Mouse (Mus musculus) activated CD4-positive, CD25-positive, alpha-beta regulatory T cell, adult 4 months (primary cell): ENCODE results near the gene Cd59b. TPM values are rescaled to one million over a fixed set of nuclear protein-coding genes. Genes with fewer than 3 reads are reported as not detected.
"Not testable (repeated sequence)": the region's sequence is repeated elsewhere in the genome, so short reads cannot be mapped to it uniquely, and the experiment has no call there.

ENCODE experiments used
- ATAC-seq: one replicate; pipeline ENCODE4 v1.8.0; 2017
- polyA plus RNA-seq, 2 experiments: library from polyadenylated mRNA; unstranded; fragments of 100-300 nt; shearing (Covaris generic); gene quantifications; one replicate each; pipeline ENCODE4 v1.2.1; 2017

The Cd59b gene
- polyA plus RNA-seq: not detected

DNA sequence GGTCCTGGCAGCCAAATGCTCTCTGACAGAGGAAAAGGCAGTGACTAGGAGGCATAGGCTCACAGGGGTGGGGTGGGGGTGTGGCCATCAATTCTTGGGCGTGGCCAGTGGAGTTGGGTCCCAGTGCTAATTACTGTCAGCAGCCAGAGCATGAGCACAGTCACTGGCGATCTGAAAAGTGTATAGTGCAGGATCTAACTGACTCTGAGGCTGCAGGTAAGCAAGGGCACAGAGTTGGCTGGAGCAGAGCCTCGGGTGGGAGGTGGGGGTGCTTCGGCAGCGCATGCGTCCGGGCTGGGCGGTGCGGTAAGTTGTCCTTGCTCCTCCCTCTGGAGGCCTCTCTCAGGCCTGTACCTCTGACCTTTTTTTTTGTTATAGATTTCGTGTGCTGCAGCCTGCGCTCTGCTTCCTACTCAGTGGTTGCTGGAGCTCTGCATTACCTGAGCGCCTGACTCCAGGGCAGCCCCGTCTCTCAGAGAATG lies at the start of gene Cd59b:
Gene Cd59b, plus strand, starts transcription at position 146 of the 482 bp plus-strand sequence.
- ATAC-seq: peak; percentile 78

DNA sequence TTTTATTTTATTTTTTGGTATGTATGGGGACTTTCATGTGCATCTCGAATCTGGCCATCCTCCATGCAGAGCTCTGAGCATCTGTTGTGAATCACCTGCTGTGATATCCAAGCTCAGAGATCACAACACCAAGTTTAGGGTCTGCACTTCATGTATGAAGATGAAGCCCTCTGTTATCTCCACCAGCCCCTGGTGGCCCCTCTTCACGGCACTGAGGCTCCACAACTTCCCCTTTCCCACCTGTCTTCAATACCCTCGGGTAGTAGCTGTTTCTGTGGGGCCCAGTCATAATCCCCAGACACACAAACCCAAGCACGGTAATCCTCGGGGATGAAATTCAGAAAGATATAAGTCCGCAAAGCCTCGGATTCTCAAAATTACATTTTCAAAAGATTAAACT lies 46.6 kb upstream of the Cd59b start:
- ATAC-seq: no peak

DNA sequence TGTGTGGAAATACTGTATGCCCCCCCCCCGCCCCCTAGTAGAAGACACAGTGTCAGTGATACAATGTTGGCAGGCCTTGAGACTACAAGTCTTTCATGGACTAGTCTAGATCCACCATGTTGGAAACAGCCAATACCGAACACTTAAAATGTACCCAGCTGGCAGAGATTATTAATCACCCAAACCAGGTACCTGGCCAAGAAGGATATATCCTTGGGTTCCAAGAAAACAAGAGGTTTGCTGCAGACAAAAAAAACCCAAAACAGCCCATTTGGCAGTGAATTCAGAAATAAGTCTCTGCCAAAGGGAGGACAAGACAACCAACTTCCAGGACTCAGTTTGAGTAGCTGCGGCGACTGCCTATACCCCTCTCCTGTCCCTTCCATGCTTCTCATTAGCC lies 45.0 kb upstream of the Cd59b start:
- no peak for ATAC-seq

DNA sequence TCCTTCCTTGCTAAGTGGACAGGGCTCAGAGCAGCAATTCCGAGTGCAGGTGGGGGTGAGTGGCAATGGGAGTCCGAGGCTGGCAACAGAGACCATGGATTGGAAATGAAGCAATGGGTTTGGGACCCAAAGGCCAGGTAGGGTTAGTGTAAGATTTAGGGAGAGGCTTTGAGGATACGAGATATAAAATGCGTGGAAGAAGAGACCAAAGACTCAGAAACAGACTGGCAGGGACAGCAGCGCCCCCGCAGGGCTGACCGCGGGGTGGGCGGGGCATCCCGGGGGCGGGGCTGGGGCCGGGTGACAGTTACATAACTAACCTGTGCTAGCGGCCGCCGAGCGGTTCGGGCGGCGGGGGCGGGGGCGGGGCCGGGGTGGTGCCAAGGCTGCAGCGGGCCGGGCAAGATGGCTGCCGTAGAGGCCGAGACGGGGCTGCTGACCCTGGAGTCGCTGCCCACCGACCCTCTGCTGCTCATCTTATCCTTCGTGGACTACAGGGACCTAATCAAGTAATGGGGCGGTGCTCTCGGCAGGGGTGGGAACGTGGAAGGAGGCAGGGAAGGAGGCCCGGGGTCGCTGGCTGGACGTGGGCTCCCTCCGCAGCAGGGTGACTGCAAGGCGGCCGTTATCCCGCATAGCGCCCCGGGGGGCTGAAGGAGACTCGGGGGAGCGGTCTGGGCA lies 42.1 kb upstream of the Cd59b start, which contains the start of gene Fbxo3:
Gene Fbxo3, plus strand, starts transcription at position 264 of the 681 bp plus-strand sequence.
- peak; percentile 71 for ATAC-seq

DNA sequence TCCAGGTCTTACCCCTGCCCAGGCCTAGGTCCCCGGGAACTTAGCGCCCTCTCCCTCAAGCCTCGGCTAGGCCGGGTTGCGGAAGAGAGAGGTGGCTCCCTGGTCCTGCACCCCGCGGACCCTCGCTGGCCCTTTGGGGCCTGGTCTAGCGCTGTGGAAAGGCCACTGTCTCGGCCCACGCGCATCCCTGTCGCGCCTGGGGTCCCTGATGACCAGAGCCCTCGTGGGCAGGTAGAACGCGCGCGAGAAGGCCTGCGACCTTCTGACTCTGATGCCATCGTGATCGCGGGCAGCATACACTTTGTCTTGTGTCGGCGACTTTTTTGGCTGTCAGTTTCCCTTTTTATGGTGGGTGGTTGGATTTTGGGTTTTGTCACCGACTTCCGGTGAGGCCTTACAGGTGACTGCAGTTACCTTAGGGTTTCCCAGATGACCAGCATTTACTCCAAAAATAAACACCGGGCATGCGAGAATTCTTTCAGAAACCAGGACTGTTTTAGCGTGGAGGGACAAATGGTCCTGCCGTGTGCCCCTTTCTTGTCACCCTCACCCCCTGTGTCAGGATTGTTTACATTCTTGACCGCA lies 41.4 kb upstream of the Cd59b start, which contains the start of gene 4931422A03Rik:
Gene 4931422A03Rik, minus strand, starts transcription at position 223 of the 585 bp plus-strand sequence.
- peak; percentile 47 for ATAC-seq

DNA sequence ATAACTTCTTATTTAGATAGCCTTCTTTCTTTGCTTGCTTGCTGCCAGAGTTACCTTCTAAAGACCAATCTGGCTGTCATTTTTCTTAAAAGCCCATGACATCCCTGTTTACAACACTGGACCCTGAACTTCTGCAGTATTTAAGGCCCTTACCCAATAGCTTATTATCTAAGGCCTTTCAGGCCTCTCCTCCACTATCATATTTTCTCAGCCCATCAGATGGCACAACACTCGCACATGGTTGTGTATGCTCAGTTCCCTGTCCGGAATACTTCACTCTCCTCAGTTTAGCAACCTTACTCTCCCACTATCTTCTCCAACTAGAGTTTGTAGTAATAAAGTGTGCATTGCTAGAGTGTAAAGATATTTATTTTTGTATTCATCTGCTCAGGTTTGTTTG lies 40.6 kb upstream of the Cd59b start:
- no peak for ATAC-seq

DNA sequence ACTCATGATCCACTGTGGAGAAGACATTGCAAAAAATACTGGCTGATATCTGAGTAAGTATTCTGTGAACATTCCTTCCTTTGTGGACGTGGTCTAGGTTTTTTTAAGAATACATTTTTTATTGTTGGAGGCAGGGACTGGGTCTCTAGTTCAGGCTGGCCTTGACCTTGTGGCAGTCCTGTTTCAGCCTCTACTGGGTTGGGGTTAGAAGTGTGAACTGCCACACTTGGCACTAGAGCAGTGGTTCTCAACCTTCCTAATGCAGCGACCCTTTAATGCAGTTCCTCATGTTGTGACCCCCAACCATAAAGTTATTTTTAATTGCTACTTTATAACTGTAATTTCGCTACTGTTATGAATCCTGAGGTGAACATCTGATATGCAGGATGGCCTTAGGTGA lies 39.3 kb upstream of the Cd59b start:
- ATAC-seq: no peak

DNA sequence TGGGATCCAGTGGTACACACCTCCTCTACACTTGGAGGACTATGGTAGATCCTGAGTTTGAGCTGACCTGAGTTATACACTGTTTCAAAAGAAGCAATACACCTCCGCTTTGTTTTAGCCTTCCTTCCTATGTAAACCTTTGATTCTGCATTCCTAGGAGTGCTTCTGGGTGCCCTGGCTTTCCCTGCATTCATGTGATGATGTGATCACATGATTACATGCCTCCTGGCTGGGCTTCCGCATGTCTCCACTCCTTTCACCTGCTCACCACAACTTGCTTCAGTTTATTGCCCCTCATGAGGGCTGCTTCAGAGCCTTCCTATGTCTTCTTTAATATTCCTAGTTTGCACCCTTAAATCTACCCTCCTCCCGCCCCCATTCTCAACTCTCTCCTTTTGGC lies 37.6 kb upstream of the Cd59b start:
- no peak for ATAC-seq

DNA sequence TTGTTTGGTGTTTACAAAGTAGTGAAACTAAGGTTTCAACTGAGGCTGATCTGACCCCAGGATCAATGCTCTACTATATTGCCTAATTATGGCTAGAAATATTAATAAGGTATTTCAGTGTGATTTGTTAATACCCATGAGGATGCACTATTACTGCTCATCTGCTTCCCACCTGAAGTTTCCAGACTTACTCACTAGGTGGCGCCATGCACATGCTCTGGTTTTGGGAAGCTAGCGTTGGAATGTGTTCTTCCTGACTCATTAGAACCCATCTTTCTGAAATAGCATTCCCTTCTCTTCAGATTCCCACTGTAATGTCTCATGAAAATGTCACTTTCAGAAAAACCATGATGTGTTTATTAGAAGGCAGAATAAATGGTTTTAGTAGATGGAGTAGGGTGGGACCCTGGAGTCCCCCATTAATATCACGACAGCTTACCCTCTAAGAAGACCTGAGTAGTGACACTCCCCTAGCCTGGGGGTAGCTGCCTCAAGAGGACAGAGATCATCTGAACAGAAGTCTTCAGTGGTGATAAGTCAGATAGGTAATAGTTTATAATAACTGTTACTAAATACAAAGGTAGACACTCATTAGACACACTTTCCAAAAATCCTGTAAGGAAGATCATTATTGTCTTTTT lies 34.7 kb upstream of the Cd59b start:
- ATAC-seq: peak; percentile 59

DNA sequence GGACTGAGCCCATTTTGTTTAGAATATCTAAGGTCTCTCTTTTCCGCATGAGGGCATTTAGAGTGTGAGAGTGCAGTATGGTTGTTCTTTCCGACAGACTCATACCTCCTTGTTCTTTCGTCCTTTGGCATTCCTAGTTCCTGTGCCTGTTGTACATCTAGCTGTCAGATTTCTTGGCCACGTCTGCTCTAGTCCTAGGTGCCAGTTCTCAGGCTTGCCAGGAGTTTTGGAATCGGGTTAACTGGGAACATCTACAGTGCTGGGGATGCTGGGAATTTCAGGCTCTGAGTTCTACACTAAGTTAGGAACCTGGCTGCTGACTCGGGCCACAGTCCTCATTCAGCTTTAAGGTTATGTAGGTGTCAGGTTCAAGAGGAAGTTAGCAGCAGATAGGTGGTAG lies 34.1 kb upstream of the Cd59b start:
- no peak for ATAC-seq

DNA sequence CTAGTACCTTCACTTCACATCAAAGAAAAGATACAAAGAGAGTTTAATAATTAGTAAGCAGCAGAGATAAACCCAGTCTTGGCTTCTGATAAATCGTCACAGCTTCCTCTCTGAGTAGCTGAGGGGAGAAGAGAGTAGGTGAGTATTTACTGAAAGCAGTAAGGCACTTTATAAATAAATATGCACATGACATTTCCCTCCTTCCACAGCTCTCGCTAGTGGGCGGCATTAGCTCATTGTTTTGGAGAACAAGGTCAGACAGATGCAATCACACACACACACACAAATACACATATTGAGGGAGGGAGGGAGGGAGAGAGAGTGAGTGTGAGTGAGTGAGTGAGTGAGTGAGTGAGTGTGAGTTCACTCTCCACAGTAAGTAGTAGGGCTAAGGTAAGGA lies 33.3 kb upstream of the Cd59b start:
- ATAC-seq: no peak

DNA sequence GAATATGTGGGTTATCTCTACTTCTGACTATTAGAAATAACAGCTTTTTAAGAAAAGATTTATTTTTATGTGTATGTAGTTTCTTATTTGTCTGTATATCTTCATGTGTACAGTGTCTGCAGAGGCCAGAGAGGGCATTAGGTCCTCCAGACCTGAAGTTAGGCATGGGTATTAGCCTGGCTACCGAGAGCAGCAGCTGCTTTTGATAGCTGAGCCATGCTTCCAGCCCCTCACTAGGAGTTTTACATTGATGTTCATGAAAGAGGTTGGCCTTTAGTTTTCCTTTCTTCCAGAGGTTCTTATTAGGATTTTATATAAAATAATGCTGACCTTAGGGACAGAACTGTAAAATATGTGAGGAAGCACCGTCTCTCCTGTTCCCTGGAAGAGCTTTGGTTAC lies 31.4 kb upstream of the Cd59b start:
- no peak for ATAC-seq

DNA sequence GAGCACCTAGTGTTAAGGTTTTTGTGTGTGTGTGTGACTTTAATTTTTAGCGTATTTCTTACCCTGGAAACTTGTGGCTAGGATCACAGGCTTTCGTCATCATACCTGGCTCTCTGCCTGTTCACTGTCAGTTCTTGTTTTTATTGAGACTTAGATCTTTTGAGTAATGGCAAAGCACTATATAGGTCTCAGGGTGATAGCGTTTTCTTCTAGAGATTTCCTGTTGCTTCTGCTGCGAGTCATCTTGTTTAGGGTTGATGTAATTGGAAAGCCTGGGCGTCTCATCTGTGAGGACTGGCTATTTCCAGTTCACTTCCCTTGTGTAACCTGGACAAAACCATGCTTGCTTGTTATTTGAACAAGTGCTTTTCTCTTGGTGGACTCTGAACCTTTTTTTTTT lies 28.0 kb upstream of the Cd59b start:
- ATAC-seq: no peak

DNA sequence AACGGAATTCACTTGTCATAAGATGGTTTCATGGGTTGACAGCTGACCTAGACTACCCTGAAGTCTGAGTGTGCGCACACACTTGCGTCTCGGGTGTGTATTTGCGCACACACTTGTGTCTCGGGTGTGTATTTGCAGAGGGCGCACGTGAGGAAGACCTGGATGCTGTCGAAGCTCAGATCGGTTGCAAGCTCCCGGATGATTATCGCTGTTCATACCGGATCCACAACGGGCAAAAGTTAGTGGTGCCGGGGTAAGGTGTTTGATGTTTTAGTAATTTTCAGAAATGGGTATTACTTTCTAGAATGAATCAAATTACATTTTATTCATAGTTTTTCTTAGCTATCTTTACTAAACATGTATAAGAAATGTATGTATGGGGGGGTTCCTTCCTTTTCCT lies 26.9 kb upstream of the Cd59b start:
- no peak for ATAC-seq

DNA sequence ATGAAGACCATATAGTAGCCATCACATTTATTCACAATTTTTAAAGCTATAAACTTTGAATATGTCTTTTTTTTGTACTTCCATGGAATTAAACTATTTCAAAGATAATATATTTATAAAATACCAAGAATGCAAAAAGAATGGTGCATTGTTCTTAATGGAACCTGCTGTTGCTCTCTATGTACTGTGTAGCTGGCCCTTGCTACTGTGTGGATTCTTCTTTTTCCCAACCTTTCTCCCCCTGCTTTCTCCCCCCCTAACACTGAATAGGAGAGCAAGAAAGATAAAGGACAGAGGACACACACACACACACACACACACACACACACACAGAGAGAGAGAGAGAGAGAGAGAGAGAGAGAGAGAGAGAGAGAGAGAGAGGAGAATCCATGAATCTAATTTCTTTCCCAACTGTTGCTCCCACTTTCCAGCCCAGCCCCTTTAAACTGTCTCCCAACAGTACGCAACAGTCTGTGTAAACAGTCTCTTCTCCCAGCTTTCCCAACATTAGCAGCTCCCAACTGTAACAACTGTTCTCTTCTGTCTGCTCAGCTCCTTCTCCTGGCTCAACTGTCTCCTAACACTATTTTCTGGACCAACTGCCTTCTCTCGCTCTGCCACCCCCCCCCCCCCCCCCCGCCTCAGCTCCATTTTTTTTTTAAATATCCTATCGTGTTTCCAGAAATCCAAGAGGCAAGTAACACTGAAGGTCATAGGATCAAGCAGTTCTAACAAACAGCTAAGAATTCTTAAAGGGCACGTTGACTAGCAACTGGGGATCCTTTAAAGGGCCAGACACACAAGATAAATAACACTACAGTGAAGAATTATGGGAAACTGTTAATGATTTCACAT lies 25.8 kb upstream of the Cd59b start:
- no peak for ATAC-seq

DNA sequence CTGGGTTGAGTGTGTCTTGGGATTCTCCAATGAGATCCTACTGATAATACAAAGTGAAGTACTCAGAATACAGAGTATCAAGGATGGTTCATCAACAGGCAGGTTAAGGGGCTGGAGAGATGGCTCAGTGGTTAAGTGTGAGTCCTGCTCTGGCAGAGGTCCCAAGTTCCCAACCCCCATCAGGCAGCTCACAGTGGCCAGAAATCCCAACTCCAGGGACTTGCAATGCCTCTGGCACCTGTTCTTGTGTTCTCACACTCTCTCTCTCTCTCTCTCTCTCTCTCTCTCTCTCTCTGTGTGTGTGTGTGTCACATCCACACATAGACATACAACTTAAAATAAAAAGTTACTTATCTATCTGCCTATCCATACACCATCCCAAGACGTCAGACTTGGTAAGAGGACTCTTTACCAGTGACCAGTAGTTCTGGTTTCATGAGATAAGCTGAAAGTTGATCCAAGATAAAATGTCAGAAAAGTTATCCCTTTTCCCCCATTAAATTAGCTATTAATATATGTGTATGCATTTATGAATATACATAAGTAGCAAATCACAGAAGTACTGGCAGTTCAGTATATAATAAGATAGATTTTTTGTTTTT lies 25.1 kb upstream of the Cd59b start:
- ATAC-seq: no peak

DNA sequence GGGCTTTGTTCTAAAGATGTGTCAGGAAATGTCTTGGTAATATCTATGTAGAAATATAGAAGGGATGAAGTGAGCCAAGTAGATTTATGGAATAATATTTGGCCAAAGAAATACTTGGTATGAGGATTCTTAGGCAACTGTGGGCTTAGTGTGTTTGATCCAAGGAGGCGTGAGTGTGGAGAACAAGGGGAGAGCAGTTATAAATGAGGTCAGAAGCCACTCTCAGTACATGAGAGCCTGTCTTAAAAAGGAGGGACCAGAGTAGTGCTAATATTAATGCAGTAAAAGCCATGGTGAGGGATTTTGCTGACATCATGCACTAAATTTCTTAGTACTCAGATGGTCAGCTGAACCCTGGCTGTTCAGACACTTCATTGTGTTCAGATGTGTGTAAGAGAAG lies 11.3 kb upstream of the Cd59b start:
- no peak for ATAC-seq

DNA sequence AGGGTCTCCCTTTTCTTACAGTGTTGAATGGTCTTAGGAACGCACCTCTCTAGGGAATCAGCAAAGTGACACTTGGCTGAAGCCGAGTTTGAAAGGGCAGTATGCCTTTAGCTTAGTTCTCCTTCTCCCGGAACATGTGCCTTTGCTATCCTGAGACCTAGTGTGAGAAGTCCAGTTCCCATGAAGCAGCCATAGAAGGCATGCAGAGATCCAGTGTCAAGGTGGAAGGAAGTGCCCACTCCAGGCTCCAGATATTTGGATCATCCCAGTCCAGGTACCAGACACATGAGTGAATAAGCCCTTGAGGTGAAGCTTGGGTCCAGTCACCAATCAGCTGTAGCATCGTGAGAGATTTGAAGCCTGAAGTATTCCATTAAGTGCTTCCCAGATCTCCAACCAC lies 10.7 kb upstream of the Cd59b start:
- no peak for ATAC-seq

DNA sequence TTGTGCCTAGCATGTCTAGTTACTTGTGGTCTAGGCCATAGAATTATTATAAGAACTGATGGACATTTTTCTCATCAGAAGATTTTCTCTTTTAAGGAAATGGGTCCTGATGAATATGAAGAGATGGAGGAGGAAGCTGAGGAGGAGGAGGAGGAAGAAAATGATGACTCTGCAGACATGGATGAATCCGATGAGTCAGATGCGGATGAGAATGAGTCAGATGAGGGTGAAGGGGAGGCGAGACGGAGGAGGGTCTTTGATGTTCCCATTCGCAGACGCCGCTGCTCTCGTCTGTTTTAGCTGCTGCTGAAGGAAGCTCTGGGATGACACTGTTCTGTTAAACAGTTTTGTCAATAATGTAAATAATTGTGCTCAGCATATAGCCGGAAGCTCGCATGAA lies 9.9 kb upstream of the Cd59b start:
- no peak for ATAC-seq

DNA sequence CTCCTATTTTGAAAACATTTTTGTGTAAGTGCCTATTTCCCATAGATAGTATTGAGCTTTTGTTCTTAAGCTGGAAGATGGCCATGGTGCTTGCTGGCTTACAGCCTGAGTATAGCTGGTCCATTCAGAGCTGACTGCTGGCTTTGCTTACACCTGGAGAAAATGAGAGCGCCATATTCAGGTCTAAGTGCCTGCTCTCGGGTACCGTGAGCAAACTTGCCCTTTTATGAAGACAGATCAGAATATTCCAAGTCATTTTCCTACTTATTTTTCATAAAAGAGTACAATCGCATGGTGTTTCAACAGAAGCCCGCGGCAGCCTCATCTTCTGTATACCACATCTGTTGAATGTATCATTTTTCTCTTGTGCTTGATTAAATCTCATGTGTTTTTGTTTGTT lies 8.7 kb upstream of the Cd59b start:
- no peak for ATAC-seq

DNA sequence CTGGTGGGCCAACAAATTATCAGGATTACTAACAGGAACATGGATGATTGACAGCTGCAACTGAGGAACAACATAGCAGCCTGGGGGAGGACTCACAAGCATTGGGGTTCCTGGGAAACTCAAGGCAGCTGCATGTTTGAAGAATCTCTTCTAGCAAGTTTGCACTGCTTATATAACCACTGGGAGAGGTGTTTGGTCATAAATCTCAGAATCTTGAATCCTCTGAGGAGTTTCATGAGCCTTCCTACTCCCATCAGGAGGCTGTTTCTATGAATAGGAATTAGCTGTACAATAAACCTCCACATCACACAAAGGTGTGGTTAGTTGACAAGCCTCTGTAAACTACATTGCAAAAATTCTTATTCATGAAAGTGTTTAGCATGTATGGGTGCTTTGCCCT lies 7.0 kb upstream of the Cd59b start:
- ATAC-seq: no peak

DNA sequence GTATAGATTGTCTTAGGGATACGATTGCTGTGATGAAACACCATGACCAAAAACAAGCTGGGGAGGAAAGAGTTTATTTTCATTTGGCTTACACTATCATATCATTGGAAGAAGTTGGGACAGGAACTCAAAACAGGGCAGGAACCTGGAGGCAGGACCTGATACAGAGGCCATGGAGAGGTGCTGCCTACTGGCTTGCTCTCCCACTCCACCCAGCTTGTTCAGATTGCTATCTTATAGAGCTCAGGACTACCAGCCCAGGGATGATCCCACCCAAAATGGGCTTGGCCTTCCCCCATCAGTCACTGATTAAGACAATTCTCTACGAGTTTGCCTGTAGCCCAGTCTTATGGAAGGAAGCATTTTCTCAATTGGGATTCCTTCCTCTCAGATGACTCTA lies 5.5 kb upstream of the Cd59b start:
- ATAC-seq: no peak

DNA sequence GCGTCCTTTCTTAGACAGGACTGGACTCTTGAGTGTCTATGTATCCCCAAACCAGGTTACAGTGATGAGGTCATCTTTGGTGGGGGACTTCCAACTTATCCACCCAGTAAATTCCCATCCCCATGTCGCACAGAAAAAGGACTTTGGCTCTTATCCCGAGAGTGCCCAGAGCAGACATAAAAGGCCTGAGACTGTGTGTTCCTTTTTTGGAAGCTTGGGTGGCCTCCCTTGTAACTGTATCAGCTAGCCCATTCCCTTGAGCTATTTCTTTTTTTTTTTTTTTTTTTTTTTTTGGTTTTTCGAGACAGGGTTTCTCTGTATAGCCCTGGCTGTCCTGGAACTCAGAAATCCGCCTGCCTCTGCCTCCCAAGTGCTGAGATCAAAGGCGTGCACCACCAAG lies 4.1 kb upstream of the Cd59b start, which contains the start of gene Gm10912:
Gene Gm10912, plus strand, starts transcription at position 301 of the 400 bp plus-strand sequence.
- ATAC-seq: not testable (repeated sequence)
